Mouse (Mus musculus): Measurements from ENCODE around the gene Zfp213.
"Not testable (repeated sequence)": the region's sequence is repeated elsewhere in the genome, so short reads cannot be mapped to it uniquely, and the experiment has no call there.

Zfp213 gene

GRCm38 (mm10) chr17:23544766-23545165 lies 19.3 kb downstream of the Zfp213 start:
- no peak for DNase-seq (ENCODE audit: low read depth, low spot score)

GRCm38 (mm10) chr17:23543983-23544382 lies 20.1 kb downstream of the Zfp213 start:
- no peak for DNase-seq (ENCODE audit: low read depth, low spot score)

GRCm38 (mm10) chr17:23543325-23543724 lies 20.7 kb downstream of the Zfp213 start:
- DNase-seq (ENCODE audit: low read depth, low spot score), result peak; percentile 51

GRCm38 (mm10) chr17:23542835-23543234 lies 21.2 kb downstream of the Zfp213 start:
- DNase-seq (ENCODE audit: low read depth, low spot score), result no peak

- peak; percentile 73 for DNase-seq (ENCODE audit: low read depth, low spot score)
Observed at GRCm38 (mm10) chr17:23542004-23542720, 21.9 kb downstream of the Zfp213 start.

- peak; percentile 85 for DNase-seq (ENCODE audit: low read depth, low spot score)
Observed at GRCm38 (mm10) chr17:23540605-23541475, 23.2 kb downstream of the Zfp213 start.

- DNase-seq (ENCODE audit: low read depth, low spot score), result no peak
Observed at GRCm38 (mm10) chr17:23540106-23540505, 23.9 kb downstream of the Zfp213 start.

- no peak for DNase-seq (ENCODE audit: low read depth, low spot score)
Observed at GRCm38 (mm10) chr17:23539608-23540007, 24.4 kb downstream of the Zfp213 start.

GRCm38 (mm10) chr17:23538299-23539015 lies 25.6 kb downstream of the Zfp213 start:
- DNase-seq (ENCODE audit: low read depth, low spot score), result peak; percentile 66

GRCm38 (mm10) chr17:23537554-23538255 lies 26.3 kb downstream of the Zfp213 start:
- DNase-seq (ENCODE audit: low read depth, low spot score), result no peak

GRCm38 (mm10) chr17:23535046-23535788 lies 28.8 kb downstream of the Zfp213 start:
- peak; percentile 48 for DNase-seq (ENCODE audit: low read depth, low spot score)

GRCm38 (mm10) chr17:23533591-23534490 lies 30.2 kb downstream of the Zfp213 start:
- DNase-seq (ENCODE audit: low read depth, low spot score), result peak; percentile 51

GRCm38 (mm10) chr17:23531408-23531807 lies 32.6 kb downstream of the Zfp213 start:
- not testable (repeated sequence) for DNase-seq (ENCODE audit: low read depth, low spot score)

- DNase-seq (ENCODE audit: low read depth, low spot score), result not testable (repeated sequence)
Observed at GRCm38 (mm10) chr17:23522941-23523732, 40.9 kb downstream of the Zfp213 start.

GRCm38 (mm10) chr17:23518701-23519423 lies 45.2 kb downstream of the Zfp213 start:
- DNase-seq (ENCODE audit: low read depth, low spot score), result no peak
